Comparison of ENCODE assay signal across 8 mouse cellular contexts in genomic region chr10:31606981-31607867, GRCm38 (mm10). TPM values are rescaled to one million over a fixed set of nuclear protein-coding genes. Genes with fewer than 3 reads are reported as not detected.
A peak's percentile ranks its signal among the peaks of the same experiment; 100 is the strongest.
DNase-seq lines count a peak whose midpoint lies in the region; ATAC-seq and TF ChIP-seq lines count a peak whose summit lies in the region.

No protein-coding gene starts in this region.

- H3K9me3 ChIP-seq in forebrain, embryonic 11.5 days (ENCODE audit: control insufficient read depth, low read length), result no peaks in the 10 kb centered on the region
- H3K9me3 ChIP-seq in hindbrain, postnatal 0 days (ENCODE audit: low read length), result no peaks in the 10 kb centered on the region
- H3K9me3 ChIP-seq in lung, embryonic 16.5 days (ENCODE audit: control insufficient read depth, low read length), result no peaks in the 10 kb centered on the region
- H3K9me3 ChIP-seq in stomach, embryonic 16.5 days (replicated peaks; ENCODE audit: control insufficient read depth, low read length), result no peaks in the 10 kb centered on the region

- no peaks in the 10 kb centered on the region for H3K27me3 ChIP-seq in forebrain, embryonic 11.5 days (ENCODE audit: control insufficient read depth, insufficient read depth, low read length)
- H3K27me3 ChIP-seq in hindbrain, postnatal 0 days (ENCODE audit: insufficient read depth, low read length), result no peaks in the 10 kb centered on the region
- H3K27me3 ChIP-seq in lung, embryonic 16.5 days (ENCODE audit: control insufficient read depth, insufficient read depth, low read depth, low read length), result no peaks in the 10 kb centered on the region
- no peaks in the 10 kb centered on the region for H3K27me3 ChIP-seq in stomach, embryonic 16.5 days (ENCODE audit: control insufficient read depth, insufficient read depth, low read length)

- H3K36me3 ChIP-seq in forebrain, embryonic 11.5 days (ENCODE audit: control insufficient read depth, insufficient read depth, low read length), result no peaks in the 10 kb centered on the region
- no peaks in the 10 kb centered on the region for H3K36me3 ChIP-seq in hindbrain, postnatal 0 days (ENCODE audit: insufficient read depth, low read length)
- no peaks in the 10 kb centered on the region; the same call in 1 of the 2 replicates for H3K36me3 ChIP-seq in lung, embryonic 16.5 days (ENCODE audit: control insufficient read depth, insufficient read depth, low read length)
- no peaks in the 10 kb centered on the region for H3K36me3 ChIP-seq in stomach, embryonic 16.5 days (ENCODE audit: control insufficient read depth, insufficient read depth, low read length)

- peak overlapping the region; percentile 79; the same call in 1 of the 2 replicates for H3K4me2 ChIP-seq in forebrain, embryonic 11.5 days (ENCODE audit: low read depth, low read length, severe bottlenecking)
- H3K4me2 ChIP-seq in hindbrain, postnatal 0 days (ENCODE audit: low read depth, low read length), result peak overlapping the region; percentile 81
- peak overlapping the region; percentile 90 for H3K4me2 ChIP-seq in lung, embryonic 16.5 days (ENCODE audit: low read depth, low read length)
- H3K4me2 ChIP-seq in stomach, embryonic 16.5 days (ENCODE audit: low read depth, low read length), result peak overlapping the region; percentile 72

- intact Hi-C loops in left cerebral cortex, postnatal 10 days (cut with DNase I), result loop anchor here (5.0 to 10.0 kb wide), 2 partner anchors 105 to 292 kb away; partner anchors contain the start of gene Hddc2

- TF ChIP-seq CTCF in hindbrain, postnatal 0 days (IDR thresholded peaks at IDR 0.05; ENCODE audit: low read depth), result no peak

- no peak overlapping the region for H3K27ac ChIP-seq in forebrain, embryonic 11.5 days (ENCODE audit: low read depth, low read length)
- H3K27ac ChIP-seq in hindbrain, postnatal 0 days, result peak overlapping the region; percentile 26; the same call in 1 of the 2 replicates
- peak overlapping the region; percentile 80 for H3K27ac ChIP-seq in lung, embryonic 16.5 days (ENCODE audit: low read length)
- H3K27ac ChIP-seq in stomach, embryonic 16.5 days (ENCODE audit: low read length), result peak overlapping the region; percentile 87

- peak; percentile 10 for DNase-seq in retina, embryonic 14.5 days (ENCODE audit: low spot score)
- DNase-seq in retina, postnatal 1 day, result no peak
- no peak for DNase-seq in forebrain, embryonic 11.5 days (ENCODE audit: low spot score)
- peak; percentile 8 for DNase-seq in hindbrain, postnatal 0 days (ENCODE audit: low spot score)
- no peak for DNase-seq in left cerebral cortex, postnatal 10 days (ENCODE audit: extremely low spot score in 1 of 2, low spot score in 2 of 2)

- WGBS in forebrain, embryonic 11.5 days, result 32% methylated on average over 11 of the region's 11 CpGs
- WGBS in hindbrain, postnatal 0 days, result 10% methylated on average over 11 of the region's 11 CpGs
- WGBS in lung, embryonic 16.5 days, result 4% methylated on average over 11 of the region's 11 CpGs
- WGBS in stomach, embryonic 16.5 days, result 8% methylated on average over 11 of the region's 11 CpGs

- peak overlapping the region; percentile 75; the same call in 1 of the 2 replicates for H3K4me3 ChIP-seq in forebrain, embryonic 11.5 days (ENCODE audit: low read depth, low read length)
- peak overlapping the region; percentile 89 for H3K4me3 ChIP-seq in hindbrain, postnatal 0 days (ENCODE audit: low read length)
- H3K4me3 ChIP-seq in lung, embryonic 16.5 days (ENCODE audit: low read length), result peak overlapping the region; percentile 87
- peak overlapping the region; percentile 83 for H3K4me3 ChIP-seq in stomach, embryonic 16.5 days (replicated peaks; ENCODE audit: low read length)

- ATAC-seq in forebrain, embryonic 11.5 days (replicated peaks; ENCODE audit: low FRiP score), result no peak
- ATAC-seq in hindbrain, postnatal 0 days, result no peak
- ATAC-seq in lung, embryonic 16.5 days (ENCODE audit: low read depth), result no peak
- ATAC-seq in stomach, embryonic 16.5 days (ENCODE audit: insufficient read depth, low FRiP score), result 0 out of 2 replicates have a peak, but pooled peaks have one; percentile 16
- ATAC-seq in activated CD4-positive, CD25-positive, alpha-beta regulatory T cell, adult 4 months, result no peak

- H3K9ac ChIP-seq in forebrain, embryonic 11.5 days (ENCODE audit: low read length), result peak overlapping the region; percentile 5
- peak overlapping the region; percentile 94; the same call in 1 of the 2 replicates for H3K9ac ChIP-seq in hindbrain, postnatal 0 days (replicated peaks; ENCODE audit: low read length)
- H3K9ac ChIP-seq in lung, embryonic 16.5 days (ENCODE audit: low read length), result peak overlapping the region; percentile 94
- peak overlapping the region; percentile 99 for H3K9ac ChIP-seq in stomach, embryonic 16.5 days (ENCODE audit: low read length)

- peaks cover 7% of the 10 kb centered on the region; the same call in 1 of the 2 replicates for H3K4me1 ChIP-seq in forebrain, embryonic 11.5 days (replicated peaks; ENCODE audit: control insufficient read depth, insufficient read depth, low read length)
- peaks cover 21% of the 10 kb centered on the region for H3K4me1 ChIP-seq in hindbrain, postnatal 0 days (ENCODE audit: insufficient read depth, low read length)
- peaks cover 22% of the 10 kb centered on the region for H3K4me1 ChIP-seq in lung, embryonic 16.5 days (replicated peaks; ENCODE audit: control insufficient read depth, insufficient read depth, low read length)
- H3K4me1 ChIP-seq in stomach, embryonic 16.5 days (ENCODE audit: control insufficient read depth, insufficient read depth, low read length), result peaks cover 22% of the 10 kb centered on the region

RNA-seq across cellular contexts. Expression of gene Rnf217, which starts 1.8 kb away (rescaled TPM):
- 1.2 and 1.4 TPM in 2 replicates for polyA plus RNA-seq in forebrain, embryonic 11.5 days (2014; fragmentation: Nextera tagmentation; extraction: Ambion mirVana)
- total RNA-seq in hindbrain, postnatal 0 days (2014; rRNA removed), result 10.5 and 11.2 TPM in 2 replicates
- polyA plus RNA-seq in hindbrain, postnatal 0 days (2015; fragmentation: Nextera tagmentation; extraction: Ambion mirVana), result 1.8 TPM in 2 replicates
- polyA plus RNA-seq in lung, embryonic 16.5 days (2015; fragmentation: Nextera tagmentation; extraction: Ambion mirVana), result 1.2 and 1.3 TPM in 2 replicates
- 1.4 and 1.5 TPM in 2 replicates for polyA plus RNA-seq in stomach, embryonic 16.5 days (2015; fragmentation: Nextera tagmentation; extraction: Ambion mirVana)
- not detected for polyA plus RNA-seq in activated CD4-positive, CD25-positive, alpha-beta regulatory T cell, adult 4 months (2017; shearing (Covaris generic))
- 10 to 100 TPM; 12.9 to 14.3 TPM for total RNA-seq in left cerebral cortex, postnatal 10 days (2021)

Comparison
In these comparisons a context has a peak if more than half of its experiments do, and no peak if none do; other contexts are left out.
1. DNase-seq: peak in retina, embryonic 14.5 days (single experiment) and hindbrain, postnatal 0 days (single experiment); none in retina, postnatal 1 day (single experiment), forebrain, embryonic 11.5 days (single experiment) and left cerebral cortex, postnatal 10 days (0 of 2).
2. H3K9ac ChIP-seq: peak in every context shown above with its lines; median percentile 99 in stomach, embryonic 16.5 days; 94 in hindbrain, postnatal 0 days; 94 in lung, embryonic 16.5 days; 5 in forebrain, embryonic 11.5 days.
3. Peak in every context shown above with its lines, with median percentiles within 50 percentile points of each other: H3K4me2 ChIP-seq and H3K4me3 ChIP-seq.